Comparison of ENCODE assay signal across 21 mouse cellular contexts in genomic region chr11:35542731-35543130, GRCm38 (mm10).
"Had no signal": no experiment of that assay in that cellular context is flagged by ENCODE, and none has a peak within 500 bp of the region (broad histone marks: within the 10 kb centered on the region; RNA-seq: fewer than 3 reads in every experiment).

No protein-coding gene starts in this region.

- H3K9ac ChIP-seq: limb, embryonic 13.5 days; liver, embryonic 12.5 days; liver, embryonic 15.5 days; lung, embryonic 15.5 days; neural tube, embryonic 12.5 days had no signal

- H3K4me1 ChIP-seq: liver, embryonic 12.5 days; liver, embryonic 15.5 days; lung, embryonic 15.5 days had no signal

- H3K9me3 ChIP-seq: limb, embryonic 13.5 days; liver, embryonic 12.5 days; liver, embryonic 15.5 days; lung, embryonic 15.5 days; neural tube, embryonic 12.5 days had no signal

- DNase-seq: kidney, adult 9 months; kidney, postnatal 14 days; kidney, postnatal 4 days; left cerebral cortex, postnatal 4 days; liver; lung, adult 18-20 months; lung, postnatal 10 days; lung, postnatal 36 days; midbrain, embryonic 14.5 days; retina, postnatal 1 day; right cerebral cortex, postnatal 25 days; thymus, adult 2 months; thymus, postnatal 14 days; thymus, postnatal 4 days had no signal

- H3K27me3 ChIP-seq: neural tube, embryonic 12.5 days had no signal

- H3K36me3 ChIP-seq: limb, embryonic 13.5 days; liver, embryonic 12.5 days; liver, embryonic 15.5 days; lung, embryonic 15.5 days; neural tube, embryonic 12.5 days had no signal

- H3K27ac ChIP-seq: limb, embryonic 13.5 days; liver, embryonic 12.5 days; liver, embryonic 15.5 days; lung, embryonic 15.5 days; neural tube, embryonic 12.5 days; stomach, postnatal 0 days had no signal

- ATAC-seq: liver, embryonic 12.5 days had no signal

- H3K4me2 ChIP-seq: limb, embryonic 13.5 days; liver, embryonic 12.5 days; liver, embryonic 15.5 days; lung, embryonic 15.5 days; midbrain, embryonic 11.5 days; neural tube, embryonic 12.5 days had no signal

- H3K4me3 ChIP-seq: limb, embryonic 13.5 days; liver, embryonic 12.5 days; liver, embryonic 15.5 days; lung, embryonic 15.5 days; neural tube, embryonic 12.5 days had no signal
